Comparison of ENCODE assay signal across 8 mouse cellular contexts in genomic region chr5:136427772-136428497, GRCm38 (mm10).
DNase-seq lines count a peak whose midpoint lies in the region; ATAC-seq lines count a peak whose summit lies in the region.

No protein-coding gene starts in this region.

- DNase-seq in liver, embryonic 11.5 days (ENCODE audit: low spot score) = no peak
- no peak for DNase-seq in liver
- DNase-seq in frontal cortex, postnatal 10 days (ENCODE audit: low spot score in 2 of 2) = peak; percentile 27 to 29
- DNase-seq in limb, embryonic 10.5 days (ENCODE audit: low spot score) = no peak
- peak; percentile 24 for DNase-seq in right cerebral cortex, postnatal 4 days
- DNase-seq in urinary bladder, postnatal 4 days (ENCODE audit: low spot score in 2 of 2) = no peak
- no peak for DNase-seq in thymus, postnatal 10 days (ENCODE audit: low spot score in 2 of 2)

- H3K9me3 ChIP-seq in liver, embryonic 11.5 days (ENCODE audit: control insufficient read depth, low read length) = no peaks in the 10 kb centered on the region
- no peaks in the 10 kb centered on the region for H3K9me3 ChIP-seq in hindbrain, embryonic 16.5 days (ENCODE audit: control insufficient read depth, low read length)
- no peaks in the 10 kb centered on the region for H3K9me3 ChIP-seq in limb, embryonic 10.5 days (replicated peaks)

- 0 out of 2 replicates have a peak, but pooled peaks cover 2% of the 10 kb centered on the region for H3K36me3 ChIP-seq in liver, embryonic 11.5 days (ENCODE audit: control insufficient read depth, insufficient read depth, low read length)
- no peaks in the 10 kb centered on the region for H3K36me3 ChIP-seq in hindbrain, embryonic 16.5 days (ENCODE audit: control insufficient read depth, insufficient read depth, low read length)
- H3K36me3 ChIP-seq in limb, embryonic 10.5 days = no peaks in the 10 kb centered on the region

- H3K4me2 ChIP-seq in liver, embryonic 11.5 days = no peak overlapping the region
- no peak overlapping the region for H3K4me2 ChIP-seq in hindbrain, embryonic 16.5 days (ENCODE audit: low read length)

- no peaks in the 10 kb centered on the region for H3K27me3 ChIP-seq in liver, embryonic 11.5 days (replicated peaks; ENCODE audit: control insufficient read depth, insufficient read depth, low read length)
- H3K27me3 ChIP-seq in hindbrain, embryonic 16.5 days (replicated peaks; ENCODE audit: control insufficient read depth, insufficient read depth, low read length) = no peaks in the 10 kb centered on the region
- no peaks in the 10 kb centered on the region for H3K27me3 ChIP-seq in limb, embryonic 10.5 days (ENCODE audit: low read depth, poor library complexity, severe bottlenecking)

- H3K4me1 ChIP-seq in liver, embryonic 11.5 days (replicated peaks; ENCODE audit: control insufficient read depth, insufficient read depth, low read length) = peaks cover 10% of the 10 kb centered on the region
- peaks cover 17% of the 10 kb centered on the region for H3K4me1 ChIP-seq in hindbrain, embryonic 16.5 days (ENCODE audit: control insufficient read depth, insufficient read depth, low read depth, low read length)
- H3K4me1 ChIP-seq in limb, embryonic 10.5 days = peaks cover 34% of the 10 kb centered on the region

- no peak for ATAC-seq in liver, embryonic 11.5 days (replicated peaks; ENCODE audit: low FRiP score)
- peak; percentile 45; the same call in 1 of the 2 replicates for ATAC-seq in hindbrain, embryonic 16.5 days

- H3K27ac ChIP-seq in liver, embryonic 11.5 days (ENCODE audit: low read depth, low read length) = peak overlapping the region; percentile 34
- H3K27ac ChIP-seq in hindbrain, embryonic 16.5 days (ENCODE audit: low read depth, low read length) = peak overlapping the region; percentile 50
- H3K27ac ChIP-seq in limb, embryonic 10.5 days = peak overlapping the region; percentile 72

- 67% methylated on average over 13 of the region's 13 CpGs for WGBS in liver, embryonic 11.5 days
- 47% methylated on average over 13 of the region's 13 CpGs for WGBS in hindbrain, embryonic 16.5 days
- 74% methylated on average over 13 of the region's 13 CpGs for WGBS in limb, embryonic 10.5 days

- no peak overlapping the region for H3K4me3 ChIP-seq in liver, embryonic 11.5 days (ENCODE audit: low read depth, low read length)
- no peak overlapping the region for H3K4me3 ChIP-seq in hindbrain, embryonic 16.5 days (ENCODE audit: low read length)
- H3K4me3 ChIP-seq in limb, embryonic 10.5 days = no peak overlapping the region

- H3K9ac ChIP-seq in liver, embryonic 11.5 days (ENCODE audit: low read depth, low read length) = no peak overlapping the region
- H3K9ac ChIP-seq in hindbrain, embryonic 16.5 days (ENCODE audit: low read depth, low read length) = no peak overlapping the region

Comparison
In these comparisons a context has a peak if more than half of its experiments do, and no peak if none do; other contexts are left out.
1. DNase-seq: peak in frontal cortex, postnatal 10 days (2 of 2) and right cerebral cortex, postnatal 4 days (single experiment); none in liver, embryonic 11.5 days (single experiment), liver (single experiment), limb, embryonic 10.5 days (single experiment), urinary bladder, postnatal 4 days (0 of 2) and thymus, postnatal 10 days (0 of 2).
2. Peak in every context shown above with its lines, with median percentiles within 50 percentile points of each other: H3K27ac ChIP-seq.